Mouse (Mus musculus): ENCODE results near the gene Pi16.

DNA sequence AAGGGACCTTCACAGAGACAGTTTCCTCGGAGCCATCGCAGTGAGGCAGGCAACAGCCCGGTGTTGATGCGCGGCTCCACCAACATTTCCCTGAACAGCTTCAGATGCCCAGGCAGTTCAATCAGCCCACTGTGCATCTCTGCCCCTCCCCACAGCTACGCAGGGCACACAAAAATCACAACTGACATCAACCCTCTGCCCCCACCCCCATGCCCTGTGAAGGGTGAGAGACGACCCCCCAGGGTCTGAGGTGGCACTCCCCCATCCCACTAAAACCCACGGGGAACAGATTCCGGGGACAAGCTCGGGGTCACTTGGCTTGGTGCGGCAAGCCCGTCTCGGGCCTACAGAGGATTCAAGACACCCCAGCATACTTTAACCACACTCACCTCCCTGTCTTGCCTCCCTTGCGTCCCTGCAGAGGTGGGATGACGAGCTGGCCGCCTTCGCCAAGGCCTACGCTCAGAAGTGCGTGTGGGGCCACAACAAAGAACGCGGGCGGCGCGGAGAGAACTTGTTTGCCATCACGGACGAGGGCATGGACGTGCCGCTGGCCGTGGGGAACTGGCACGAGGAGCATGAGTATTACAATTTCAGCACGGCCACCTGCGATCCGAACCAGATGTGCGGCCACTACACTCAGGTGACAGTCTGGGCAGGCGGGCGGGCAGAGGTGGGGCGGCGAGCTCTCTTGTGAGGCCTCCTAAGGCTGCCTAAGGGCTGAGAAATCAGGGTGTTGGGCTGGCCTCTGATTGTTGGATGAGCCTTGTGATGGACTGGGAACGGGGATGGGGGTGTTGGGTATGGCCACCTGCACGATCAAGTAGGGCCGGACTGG, 4.5 kb downstream of the Pi16 start:
- no peak for TF ChIP-seq CTCF (IDR thresholded peaks at IDR 0.05; ENCODE audit: control insufficient read depth, insufficient read depth, low read length)
- no peak for TF ChIP-seq POLR2A (IDR thresholded peaks at IDR 0.05; ENCODE audit: borderline replicate concordance, control insufficient read depth, low read depth, low read length)

All from bone marrow, adult 2 months (tissue).